Mouse (Mus musculus): ENCODE results near the gene Dtd1. TPM values are rescaled to one million over a fixed set of nuclear protein-coding genes. Genes with fewer than 3 reads are reported as not detected.

Gene Dtd1
- polyA plus RNA-seq, 2 experiments: 19.1 to 39.8 TPM

DNA sequence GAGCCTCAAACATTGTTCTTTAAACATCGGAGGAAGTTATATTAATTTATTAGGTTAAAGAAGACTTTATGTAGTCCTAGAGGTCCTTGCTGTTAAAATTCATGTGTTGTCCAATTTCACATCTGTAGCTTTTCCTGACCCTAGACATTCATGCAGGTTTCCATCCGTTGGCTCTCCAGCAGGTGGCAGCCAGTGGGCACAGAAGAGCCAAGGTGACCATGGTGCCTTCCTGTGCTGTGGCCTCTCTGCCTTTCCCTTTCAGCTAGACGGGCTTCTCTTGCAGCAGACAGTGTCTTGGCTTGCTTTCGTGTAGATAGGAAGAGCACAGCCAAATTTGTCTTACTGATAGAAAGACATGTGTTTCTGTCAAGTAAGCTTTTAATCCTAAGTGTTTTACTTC lies 39.0 kb downstream of the Dtd1 start:
- no peak overlapping the region for H3K4me3 ChIP-seq (replicated peaks; ENCODE audit: low read length)
- 54% methylated on average over 4 of the region's 4 CpGs for WGBS
- DNase-seq (ENCODE audit: low spot score): no peak

GRCm38 (mm10) chr2:144640101-144640500 lies 40.4 kb downstream of the Dtd1 start:
- DNase-seq (ENCODE audit: low spot score) (no peak), ATAC-seq (ENCODE audit: low FRiP score, low read depth) (no peak)
- no peaks in the 10 kb centered on the region for H3K9me3 ChIP-seq (ENCODE audit: control insufficient read depth, low read length)
- H3K9ac ChIP-seq (ENCODE audit: low read depth, low read length, severe bottlenecking): no peak overlapping the region
- H3K4me2 ChIP-seq (replicated peaks; ENCODE audit: low read depth, low read length, severe bottlenecking): no peak overlapping the region
- H3K27ac ChIP-seq (replicated peaks; ENCODE audit: low read depth, low read length): no peak overlapping the region
- no peak overlapping the region for H3K4me3 ChIP-seq (replicated peaks; ENCODE audit: low read length)
- WGBS: 84% methylated on average over 7 of the region's 7 CpGs
- no peaks in the 10 kb centered on the region for H3K27me3 ChIP-seq (ENCODE audit: control insufficient read depth, insufficient read depth, low read length)
- no peaks in the 10 kb centered on the region for H3K36me3 ChIP-seq (ENCODE audit: control insufficient read depth, insufficient read depth, low read length)
- no peak for TF ChIP-seq POLR2A (IDR thresholded peaks at IDR 0.05; ENCODE audit: borderline replicate concordance, extremely low read depth, insufficient read depth, insufficient read length)
- H3K4me1 ChIP-seq (ENCODE audit: control insufficient read depth, insufficient read depth, low read length): 0 out of 2 replicates have a peak, but pooled peaks cover 4% of the 10 kb centered on the region

More for the DNA sequence above, 39.0 kb downstream of the Dtd1 start:
- Histone ChIP-seq H3K9me3 (ENCODE audit: control insufficient read depth, low read length) (no peaks in the 10 kb centered on the region), H3K27ac (replicated peaks; ENCODE audit: low read depth, low read length) (no peak overlapping the region), H3K27me3 (ENCODE audit: control insufficient read depth, insufficient read depth, low read length) (no peaks in the 10 kb centered on the region), H3K4me2 (replicated peaks; ENCODE audit: low read depth, low read length, severe bottlenecking) (no peak overlapping the region), H3K36me3 (ENCODE audit: control insufficient read depth, insufficient read depth, low read length) (no peaks in the 10 kb centered on the region), H3K4me1 (ENCODE audit: control insufficient read depth, insufficient read depth, low read length) (0 out of 2 replicates have a peak, but pooled peaks cover 4% of the 10 kb centered on the region), H3K9ac (ENCODE audit: low read depth, low read length, severe bottlenecking) (no peak overlapping the region)
- no peak for ATAC-seq (ENCODE audit: low FRiP score, low read depth)
- no peak for TF ChIP-seq POLR2A (IDR thresholded peaks at IDR 0.05; ENCODE audit: borderline replicate concordance, extremely low read depth, insufficient read depth, insufficient read length)

DNA sequence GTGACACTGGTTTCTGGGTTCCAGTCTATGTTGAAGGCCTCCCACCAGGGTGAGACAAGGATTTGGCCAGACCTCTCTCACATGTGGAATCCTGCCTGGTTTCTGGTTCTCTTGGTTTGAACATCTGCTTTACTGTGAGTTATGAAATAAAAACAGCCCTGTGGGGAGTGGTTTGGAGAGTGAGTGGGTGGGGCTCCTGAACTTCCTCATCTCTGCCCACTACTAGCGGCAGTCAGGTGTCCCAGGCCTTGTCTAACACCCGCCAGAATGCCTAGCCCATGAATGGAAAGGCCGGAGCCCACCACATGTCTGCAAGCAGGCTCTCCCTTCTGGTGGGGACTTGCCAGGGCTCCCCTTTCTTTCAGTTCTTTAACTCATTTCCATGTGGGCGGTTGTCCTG lies 42.3 kb downstream of the Dtd1 start:
- peaks cover 8% of the 10 kb centered on the region for H3K4me1 ChIP-seq (ENCODE audit: control insufficient read depth, insufficient read depth, low read length)
- no peak overlapping the region for H3K4me3 ChIP-seq (replicated peaks; ENCODE audit: low read length)
- no peak overlapping the region for H3K27ac ChIP-seq (replicated peaks; ENCODE audit: low read depth, low read length)
- WGBS: 71% methylated on average over 4 of the region's 4 CpGs
- H3K4me2 ChIP-seq (replicated peaks; ENCODE audit: low read depth, low read length, severe bottlenecking): no peak overlapping the region
- H3K9me3 ChIP-seq (ENCODE audit: control insufficient read depth, low read length): no peaks in the 10 kb centered on the region
- no peaks in the 10 kb centered on the region for H3K27me3 ChIP-seq (ENCODE audit: control insufficient read depth, insufficient read depth, low read length)
- TF ChIP-seq POLR2A (IDR thresholded peaks at IDR 0.05; ENCODE audit: borderline replicate concordance, extremely low read depth, insufficient read depth, insufficient read length): no peak
- no peaks in the 10 kb centered on the region for H3K36me3 ChIP-seq (ENCODE audit: control insufficient read depth, insufficient read depth, low read length)
- ATAC-seq (ENCODE audit: low FRiP score, low read depth) (peak; percentile 41; the same call in 1 of the 2 replicates), DNase-seq (ENCODE audit: low spot score) (no peak)
- H3K9ac ChIP-seq (ENCODE audit: low read depth, low read length, severe bottlenecking): no peak overlapping the region

DNA sequence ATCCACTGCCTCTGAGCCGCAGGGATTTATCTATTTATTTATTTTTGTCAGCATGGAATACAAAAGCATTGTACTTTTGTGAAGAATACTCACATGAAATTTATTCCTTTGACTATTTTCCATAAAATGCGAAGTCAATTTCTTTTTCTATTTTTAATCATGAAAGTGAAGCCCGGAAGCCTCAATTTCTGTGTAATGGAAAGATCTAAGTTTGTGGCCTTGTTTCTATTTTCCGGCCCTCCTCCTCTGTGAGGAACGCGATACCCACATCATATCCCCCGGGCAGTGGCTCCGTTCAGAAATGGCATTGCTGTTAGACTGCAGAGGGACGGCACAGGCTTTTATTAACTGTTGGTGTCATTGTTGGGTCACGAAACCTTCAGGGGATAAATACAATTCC lies 46.7 kb downstream of the Dtd1 start:
- H3K27ac ChIP-seq (replicated peaks; ENCODE audit: low read depth, low read length): no peak overlapping the region
- no peaks in the 10 kb centered on the region for H3K36me3 ChIP-seq (ENCODE audit: control insufficient read depth, insufficient read depth, low read length)
- H3K9me3 ChIP-seq (ENCODE audit: control insufficient read depth, low read length): no peaks in the 10 kb centered on the region
- no peaks in the 10 kb centered on the region for H3K27me3 ChIP-seq (ENCODE audit: control insufficient read depth, insufficient read depth, low read length)
- no peak overlapping the region for H3K4me2 ChIP-seq (replicated peaks; ENCODE audit: low read depth, low read length, severe bottlenecking)
- H3K4me3 ChIP-seq (replicated peaks; ENCODE audit: low read length): no peak overlapping the region
- H3K9ac ChIP-seq (ENCODE audit: low read depth, low read length, severe bottlenecking): no peak overlapping the region
- DNase-seq (ENCODE audit: low spot score) (no peak), ATAC-seq (ENCODE audit: low FRiP score, low read depth) (no peak)
- peaks cover 12% of the 10 kb centered on the region for H3K4me1 ChIP-seq (ENCODE audit: control insufficient read depth, insufficient read depth, low read length)
- 46% methylated on average over 10 of the region's 10 CpGs for WGBS
- no peak for TF ChIP-seq POLR2A (IDR thresholded peaks at IDR 0.05; ENCODE audit: borderline replicate concordance, extremely low read depth, insufficient read depth, insufficient read length)

DNA sequence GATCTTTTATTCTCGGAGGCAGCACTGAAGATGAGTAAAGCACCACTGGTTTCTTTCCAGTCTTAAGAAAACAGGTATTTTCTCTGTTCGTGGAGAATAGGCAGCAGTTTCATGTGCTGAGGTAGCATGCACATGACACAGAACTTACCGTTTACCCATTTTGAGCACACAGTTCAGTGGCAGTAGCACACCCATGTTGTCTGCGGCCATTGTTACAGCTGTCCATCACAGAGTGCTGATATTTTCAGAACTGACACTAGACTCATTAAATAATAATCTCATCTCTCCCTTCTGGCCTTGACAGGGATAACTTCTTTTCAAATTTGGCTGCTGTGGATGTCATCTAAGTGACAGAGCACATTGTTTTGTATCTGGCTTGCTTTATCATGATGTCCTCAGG lies 47.5 kb downstream of the Dtd1 start:
- no peak for ATAC-seq (ENCODE audit: low FRiP score, low read depth)
- Histone ChIP-seq H3K4me3 (replicated peaks; ENCODE audit: low read length) (no peak overlapping the region), H3K9ac (ENCODE audit: low read depth, low read length, severe bottlenecking) (no peak overlapping the region), H3K4me1 (ENCODE audit: control insufficient read depth, insufficient read depth, low read length) (peaks cover 12% of the 10 kb centered on the region), H3K9me3 (ENCODE audit: control insufficient read depth, low read length) (no peaks in the 10 kb centered on the region), H3K27ac (replicated peaks; ENCODE audit: low read depth, low read length) (no peak overlapping the region), H3K27me3 (ENCODE audit: control insufficient read depth, insufficient read depth, low read length) (no peaks in the 10 kb centered on the region), H3K36me3 (ENCODE audit: control insufficient read depth, insufficient read depth, low read length) (no peaks in the 10 kb centered on the region), H3K4me2 (replicated peaks; ENCODE audit: low read depth, low read length, severe bottlenecking) (no peak overlapping the region)
- no peak for DNase-seq (ENCODE audit: low spot score)
- TF ChIP-seq POLR2A (IDR thresholded peaks at IDR 0.05; ENCODE audit: borderline replicate concordance, extremely low read depth, insufficient read depth, insufficient read length): no peak
- 78% methylated on average over 4 of the region's 4 CpGs for WGBS

DNA sequence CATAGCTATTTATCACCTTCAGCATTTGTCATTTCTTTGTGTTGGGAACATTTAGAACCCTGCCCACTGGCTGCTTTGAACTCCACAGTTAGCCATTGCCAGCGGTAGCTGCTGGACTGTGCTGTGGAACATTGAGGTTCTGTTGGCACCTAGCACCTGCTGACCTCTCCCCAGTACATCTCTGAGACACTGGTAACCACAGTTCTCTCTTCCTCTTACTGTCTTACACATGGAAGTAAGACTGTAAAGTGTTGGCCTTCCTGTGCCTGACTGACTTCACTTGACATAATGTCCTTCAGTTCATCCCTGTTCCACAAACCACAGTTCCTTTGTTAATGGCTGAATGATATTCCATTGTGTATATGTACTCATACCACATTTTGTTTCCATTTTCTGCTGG lies 50.3 kb downstream of the Dtd1 start:
- no peak for DNase-seq (ENCODE audit: low spot score)
- no peaks in the 10 kb centered on the region for H3K27me3 ChIP-seq (ENCODE audit: control insufficient read depth, insufficient read depth, low read length)
- no peak overlapping the region for H3K9ac ChIP-seq (ENCODE audit: low read depth, low read length, severe bottlenecking)
- H3K4me3 ChIP-seq (replicated peaks; ENCODE audit: low read length): no peak overlapping the region
- peaks cover 12% of the 10 kb centered on the region for H3K4me1 ChIP-seq (ENCODE audit: control insufficient read depth, insufficient read depth, low read length)
- H3K27ac ChIP-seq (replicated peaks; ENCODE audit: low read depth, low read length): no peak overlapping the region
- no peak for TF ChIP-seq POLR2A (IDR thresholded peaks at IDR 0.05; ENCODE audit: borderline replicate concordance, extremely low read depth, insufficient read depth, insufficient read length)
- ATAC-seq (ENCODE audit: low FRiP score, low read depth): no peak
- no peaks in the 10 kb centered on the region for H3K9me3 ChIP-seq (ENCODE audit: control insufficient read depth, low read length)
- no peaks in the 10 kb centered on the region for H3K36me3 ChIP-seq (ENCODE audit: control insufficient read depth, insufficient read depth, low read length)
- 100% methylated on average over 1 of the region's 1 CpGs for WGBS
- H3K4me2 ChIP-seq (replicated peaks; ENCODE audit: low read depth, low read length, severe bottlenecking): no peak overlapping the region
